Mouse (Mus musculus) ES-Bruce4 (cell line): ENCODE measurements around the gene Nab1.

Experiments
- CTCF ChIP-seq: IDR thresholded peaks from one replicate; pipeline ENCODE4 v1.8.1; 2011; ENCODE audit warnings: low read depth, low read length
- EP300 ChIP-seq: IDR thresholded peaks from 2 replicates; pipeline ENCODE4 v1.6.1; 2011; ENCODE audit warnings: low read depth, low read length; ENCODE audit not compliant: insufficient read depth
- POLR2A ChIP-seq: IDR thresholded peaks from one replicate; pipeline ENCODE4 v1.8.1; 2011; ENCODE audit warnings: low read length; ENCODE audit not compliant: insufficient read depth

GRCm38 (mm10) chr1:52499601-52500313 is 722 bp downstream of the Nab1 start:
- no peak for TF ChIP-seq CTCF
- no peak for TF ChIP-seq POLR2A
- TF ChIP-seq EP300 = no peak
